Mouse (Mus musculus) gastrocnemius, postnatal 14 days (tissue): ENCODE results near the gene Nubp2. TPM values are rescaled to one million over a fixed set of nuclear protein-coding genes. Genes with fewer than 3 reads are reported as not detected.

Source experiments
- DNase-seq: peaks from one replicate; pipeline ENCODE4 v3.0.0; 2021; ENCODE audit warnings: mixed read lengths
- intact Hi-C: fragments of 180-260 bp; cut with DNase I; formaldehyde crosslinking; loops from one replicate; pipeline ENCODE4 v1.15.1; 2025; ENCODE audit warnings: low total_unique reads
- total RNA-seq, 2 experiments: library from RNA; stranded (reverse); gene quantifications; 2 replicates each; pipeline ENCODE4 v1.2.3; 2021

Nubp2 gene
- total RNA-seq, 2 experiments from 2014 or later: 12.5 to 14.6 TPM

GRCm38 (mm10) chr17:24839842-24840241 is 46.3 kb downstream of the Nubp2 start, which contains the start of gene Hagh:
Gene Hagh, plus strand, starts transcription at chr17:24840143.
- intact Hi-C loops: no loop called here
- DNase-seq: no peak

Other genes starting within 250 kb of the Nubp2 start
- gene Slc9a3r2, start 236.0 kb downstream of the Nubp2 start, total RNA-seq: 10 to 100 TPM; 36.2 to 46.3 TPM
- gene Npw, start 227.9 kb downstream of the Nubp2 start, total RNA-seq: not detected
- 10 to 100 TPM; 13.9 to 16.3 TPM for gene Zfp598, start 216.7 kb downstream of the Nubp2 start, total RNA-seq
- gene Syngr3, start 196.4 kb downstream of the Nubp2 start, total RNA-seq: not detected
- 10 to 100 TPM; 23.0 to 25.0 TPM for gene Gfer, start 190.2 kb downstream of the Nubp2 start, total RNA-seq
- gene Noxo1, start 190.1 kb downstream of the Nubp2 start, total RNA-seq: under 1 TPM; 0.44 to 0.94 TPM
- 10 to 100 TPM; 16.3 to 19.6 TPM for gene Tbl3, start 178.7 kb downstream of the Nubp2 start, total RNA-seq
- gene Rnf151, start 168.3 kb downstream of the Nubp2 start, total RNA-seq: not detected
- gene Rps2, start 168.2 kb downstream of the Nubp2 start, total RNA-seq: 100 to 1,000 TPM; 643 to 719 TPM
- 100 to 1,000 TPM; 467 to 532 TPM for gene Ndufb10, start 161.9 kb downstream of the Nubp2 start, total RNA-seq
- 100 to 1,000 TPM; 781 to 864 TPM for gene Rpl3l, start 158.5 kb downstream of the Nubp2 start, total RNA-seq
- gene Msrb1, start 149.7 kb downstream of the Nubp2 start, total RNA-seq: 100 to 1,000 TPM; 143 to 165 TPM
- gene Hs3st6, start 133.4 kb downstream of the Nubp2 start, total RNA-seq: not detected
- not detected for gene Meiob, start 82.1 kb downstream of the Nubp2 start, total RNA-seq
- gene Hagh, start 46.2 kb downstream of the Nubp2 start, total RNA-seq: 10 to 100 TPM; 71.1 to 77.2 TPM
- 10 to 100 TPM; 38.9 to 46.1 TPM for gene Fahd1, start 36.0 kb downstream of the Nubp2 start, total RNA-seq
- 1 to 10 TPM; 2.9 TPM for gene Igfals, start 20.4 kb downstream of the Nubp2 start, total RNA-seq
- gene Spsb3, start 294 bp upstream of the Nubp2 start, total RNA-seq: 10 to 100 TPM; 24.4 to 29.2 TPM
- gene Eme2, start 8.7 kb upstream of the Nubp2 start, total RNA-seq: 10 to 100 TPM; 13.9 to 14.5 TPM
- 100 to 1,000 TPM; 118 to 120 TPM for gene Mrps34, start 8.8 kb upstream of the Nubp2 start, total RNA-seq
- gene Nme3, start 10.2 kb upstream of the Nubp2 start, total RNA-seq: 1 to 10 TPM; 7.6 to 9.0 TPM
- 10 to 100 TPM; 16.3 to 19.2 TPM for gene Mapk8ip3, start 50.6 kb upstream of the Nubp2 start, total RNA-seq
- gene Jpt2, start 74.3 kb upstream of the Nubp2 start, total RNA-seq: 10 to 100 TPM in 1 of 2 experiments, 1 to 10 TPM in 1; 8.2 to 13.3 TPM
- gene Cramp1l, start 129.4 kb upstream of the Nubp2 start, total RNA-seq: 1 to 10 TPM; 7.1 to 7.3 TPM
- gene Ift140, start 129.7 kb upstream of the Nubp2 start, total RNA-seq: 1 to 10 TPM; 2.9 to 4.1 TPM
- gene Tmem204, start 197.2 kb upstream of the Nubp2 start, total RNA-seq: 10 to 100 TPM; 13.9 to 16.3 TPM
- 1 to 10 TPM; 9.2 to 9.3 TPM for gene Telo2, start 229.6 kb upstream of the Nubp2 start, total RNA-seq
- gene Ptx4, start 234.4 kb upstream of the Nubp2 start, total RNA-seq: 1 to 10 TPM; 8.4 to 9.6 TPM
- 10 to 100 TPM; 14.3 to 15.5 TPM for gene Clcn7, start 247.0 kb upstream of the Nubp2 start, total RNA-seq